Mouse (Mus musculus): ENCODE data around the gene Arfip2. TPM values are rescaled to one million over a fixed set of nuclear protein-coding genes. Genes with fewer than 3 reads are reported as not detected.

Arfip2 gene
- 9.0 TPM for polyA plus RNA-seq (2014; fragmentation: Illumina TruSeq; extraction: RNeasy Lipid Tissue Mini Kit (QIAGEN cat#74804))

GRCm38 (mm10) chr7:105640233-105640893 lies at the start of gene Arfip2, which contains the start of gene Gm45799:
Gene Arfip2, minus strand, starts transcription at chr7:105640416.
Gene Gm45799, plus strand, starts transcription at chr7:105640552.

GRCm38 (mm10) chr7:105650639-105651435 lies 10.6 kb upstream of the Arfip2 start, which contains the start of gene Dnhd1:
Gene Dnhd1, plus strand, starts transcription at chr7:105650827.

GRCm38 (mm10) chr7:105639756-105640155 lies 460 bp downstream of the Arfip2 start, which contains the start of gene Timm10b:
Gene Timm10b, plus strand, starts transcription at chr7:105640056.

GRCm38 (mm10) chr7:105633127-105633800 lies 7.0 kb downstream of the Arfip2 start, which contains the start of gene Trim3:
Gene Trim3, minus strand, starts transcription at chr7:105633571.

Other genes with a start within 250 kb of the Arfip2 start
- 20.0 TPM for gene Fam160a2, start 240.4 kb downstream of the Arfip2 start, polyA plus RNA-seq (2014; fragmentation: Illumina TruSeq; extraction: RNeasy Lipid Tissue Mini Kit (QIAGEN cat#74804))
- not detected for gene Cnga4, start 235.8 kb downstream of the Arfip2 start, polyA plus RNA-seq (2014; fragmentation: Illumina TruSeq; extraction: RNeasy Lipid Tissue Mini Kit (QIAGEN cat#74804))
- gene Cckbr, start 214.7 kb downstream of the Arfip2 start, polyA plus RNA-seq (2014; fragmentation: Illumina TruSeq; extraction: RNeasy Lipid Tissue Mini Kit (QIAGEN cat#74804)) = 0.29 TPM
- gene Cavin3, start 158.1 kb downstream of the Arfip2 start, polyA plus RNA-seq (2014; fragmentation: Illumina TruSeq; extraction: RNeasy Lipid Tissue Mini Kit (QIAGEN cat#74804)) = 10.7 TPM
- gene Smpd1, start 86.1 kb downstream of the Arfip2 start, polyA plus RNA-seq (2014; fragmentation: Illumina TruSeq; extraction: RNeasy Lipid Tissue Mini Kit (QIAGEN cat#74804)) = 2.7 TPM
- gene Apbb1, start 58.8 kb downstream of the Arfip2 start, polyA plus RNA-seq (2014; fragmentation: Illumina TruSeq; extraction: RNeasy Lipid Tissue Mini Kit (QIAGEN cat#74804)) = 1.1 TPM
- not detected for gene Hpx, start 40.3 kb downstream of the Arfip2 start, polyA plus RNA-seq (2014; fragmentation: Illumina TruSeq; extraction: RNeasy Lipid Tissue Mini Kit (QIAGEN cat#74804))
- 2.9 TPM for gene Trim3, start 6.8 kb downstream of the Arfip2 start, polyA plus RNA-seq (2014; fragmentation: Illumina TruSeq; extraction: RNeasy Lipid Tissue Mini Kit (QIAGEN cat#74804))
- gene Timm10b, start 360 bp downstream of the Arfip2 start, polyA plus RNA-seq (2014; fragmentation: Illumina TruSeq; extraction: RNeasy Lipid Tissue Mini Kit (QIAGEN cat#74804)) = 30.5 TPM
- 2.3 TPM for gene Gm45799, start 136 bp upstream of the Arfip2 start, polyA plus RNA-seq (2014; fragmentation: Illumina TruSeq; extraction: RNeasy Lipid Tissue Mini Kit (QIAGEN cat#74804))
- 1.9 TPM for gene Dnhd1, start 10.4 kb upstream of the Arfip2 start, polyA plus RNA-seq (2014; fragmentation: Illumina TruSeq; extraction: RNeasy Lipid Tissue Mini Kit (QIAGEN cat#74804))
- gene Ilk, start 96.2 kb upstream of the Arfip2 start, polyA plus RNA-seq (2014; fragmentation: Illumina TruSeq; extraction: RNeasy Lipid Tissue Mini Kit (QIAGEN cat#74804)) = 52.2 TPM
- gene Rrp8, start 97.0 kb upstream of the Arfip2 start, polyA plus RNA-seq (2014; fragmentation: Illumina TruSeq; extraction: RNeasy Lipid Tissue Mini Kit (QIAGEN cat#74804)) = 45.1 TPM
- 7.6 TPM for gene Taf10, start 103.9 kb upstream of the Arfip2 start, polyA plus RNA-seq (2014; fragmentation: Illumina TruSeq; extraction: RNeasy Lipid Tissue Mini Kit (QIAGEN cat#74804))
- gene Tpp1, start 111.8 kb upstream of the Arfip2 start, polyA plus RNA-seq (2014; fragmentation: Illumina TruSeq; extraction: RNeasy Lipid Tissue Mini Kit (QIAGEN cat#74804)) = 140 TPM
- 0.26 TPM for gene Dchs1, start 147.2 kb upstream of the Arfip2 start, polyA plus RNA-seq (2014; fragmentation: Illumina TruSeq; extraction: RNeasy Lipid Tissue Mini Kit (QIAGEN cat#74804))
- gene Mrpl17, start 170.7 kb upstream of the Arfip2 start, polyA plus RNA-seq (2014; fragmentation: Illumina TruSeq; extraction: RNeasy Lipid Tissue Mini Kit (QIAGEN cat#74804)) = 10.7 TPM

All from ovary, adult 10 weeks (tissue).